Mouse (Mus musculus): ENCODE data around the gene Psmb5. TPM values are rescaled to one million over a fixed set of nuclear protein-coding genes. Genes with fewer than 3 reads are reported as not detected.
A peak's percentile ranks its signal among the peaks of the same experiment; 100 is the strongest.

The Psmb5 gene
- polyA plus RNA-seq, 2 experiments from 2014 or later: 154 to 163 TPM

DNA sequence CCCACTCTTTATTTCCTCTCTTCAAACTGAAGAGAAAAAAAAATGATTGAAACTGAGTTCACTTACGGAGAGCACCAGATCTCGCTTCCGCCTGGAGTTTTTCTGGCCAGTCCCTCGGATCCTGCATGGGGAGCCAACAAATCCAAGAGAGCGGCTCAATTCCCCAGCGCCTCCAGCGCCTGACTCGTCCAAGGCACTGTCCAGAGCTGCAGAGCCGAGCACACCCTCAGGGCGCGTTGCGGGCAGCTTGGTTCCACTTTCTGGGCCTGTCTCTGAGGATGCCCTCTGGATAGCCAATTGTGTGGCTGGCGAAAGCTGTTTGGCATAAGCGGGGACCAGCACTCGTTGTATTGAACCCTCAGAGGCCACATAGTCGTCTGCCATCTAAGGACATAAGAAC, 26.8 kb downstream of the Psmb5 start:
- ATAC-seq: no peak

DNA sequence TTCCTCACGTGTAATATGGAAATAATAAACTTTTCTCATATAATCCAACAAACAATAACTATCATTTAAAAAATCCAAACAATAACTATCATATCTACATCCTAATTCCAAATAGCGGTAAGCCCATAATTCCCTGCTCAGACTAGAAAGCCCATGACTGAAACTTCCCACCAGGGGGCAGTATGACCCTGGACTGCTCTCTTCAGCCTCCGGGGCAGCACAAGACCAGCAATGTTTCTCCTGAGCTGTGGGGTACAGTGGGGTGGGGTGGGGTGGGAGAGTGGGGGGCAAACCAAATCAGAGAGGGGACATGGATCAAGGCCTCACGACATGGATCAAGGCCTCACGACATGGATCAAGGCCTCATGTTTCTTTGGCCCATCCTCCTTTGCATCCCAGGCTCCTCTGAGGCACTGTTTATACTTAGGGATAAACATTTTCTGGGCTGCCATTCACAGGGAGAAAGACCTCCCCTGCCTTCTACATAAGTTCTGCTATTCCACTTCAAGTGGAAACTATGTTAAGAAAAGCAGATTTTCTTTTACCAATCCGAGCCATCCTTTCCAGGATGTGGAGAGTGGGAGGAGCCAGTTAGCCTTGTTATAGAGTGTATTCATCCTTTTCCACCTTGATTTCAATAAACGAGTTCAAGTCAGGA, 34.0 kb downstream of the Psmb5 start:
- peak; percentile 49 for ATAC-seq

DNA sequence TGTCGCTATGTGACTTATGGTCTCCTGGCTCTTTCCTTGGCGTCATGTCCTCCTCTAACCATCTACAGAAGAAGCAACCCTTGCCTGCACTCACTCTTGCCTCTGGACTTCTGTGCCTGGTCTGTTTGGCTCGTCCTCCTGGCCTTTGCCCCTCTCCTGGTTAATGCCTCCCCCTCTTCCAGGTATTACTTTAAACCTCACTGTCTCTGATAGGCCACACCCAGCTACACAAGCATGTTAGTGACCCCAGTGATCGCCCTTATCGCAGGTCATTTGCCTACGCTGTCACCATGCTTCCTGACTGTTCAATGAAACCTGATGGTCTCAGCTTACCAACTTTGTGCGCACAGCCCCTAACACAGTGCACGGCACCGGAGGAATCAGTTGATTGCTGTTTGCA, 35.3 kb downstream of the Psmb5 start:
- ATAC-seq: no peak

DNA sequence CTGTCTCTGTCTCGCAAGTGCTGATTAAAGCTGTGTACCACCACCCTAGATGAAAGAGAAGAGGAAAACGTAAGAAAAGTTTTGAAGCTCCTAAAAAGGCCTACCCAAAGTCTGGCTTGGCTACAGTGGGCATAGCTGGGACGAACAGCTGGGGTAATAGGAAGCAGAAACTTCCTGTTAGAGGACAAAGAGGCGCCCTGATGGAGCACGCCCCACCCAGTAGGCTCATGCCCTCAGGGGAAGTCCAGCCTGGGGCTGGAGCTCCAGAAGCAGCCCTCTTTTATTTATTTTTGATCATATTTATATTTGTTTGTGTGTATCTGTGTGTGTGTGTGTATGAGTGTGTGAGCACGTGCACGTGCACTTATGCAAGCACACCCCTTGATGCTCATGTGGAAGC, 38.2 kb downstream of the Psmb5 start:
- no peak for ATAC-seq

DNA sequence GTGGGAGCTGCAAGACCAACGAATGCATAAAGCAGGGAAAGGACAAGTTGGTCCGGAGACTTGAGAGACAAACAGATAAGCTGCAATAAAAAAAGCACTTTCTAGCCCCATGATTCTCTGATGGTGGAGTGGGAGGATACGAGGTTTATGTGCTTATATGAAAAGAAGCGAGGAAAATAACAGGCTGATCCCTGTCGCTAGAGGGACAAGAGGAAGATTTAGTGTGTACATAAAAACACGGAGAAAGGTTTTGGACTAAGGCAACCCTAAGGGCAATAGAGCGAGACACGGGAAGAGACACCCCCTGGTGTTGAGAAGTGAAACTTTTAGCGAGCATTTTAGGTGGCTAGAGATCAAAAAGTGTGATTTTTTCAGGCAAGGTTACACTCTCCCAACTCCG, 39.8 kb downstream of the Psmb5 start:
- peak; percentile 76 for ATAC-seq

DNA sequence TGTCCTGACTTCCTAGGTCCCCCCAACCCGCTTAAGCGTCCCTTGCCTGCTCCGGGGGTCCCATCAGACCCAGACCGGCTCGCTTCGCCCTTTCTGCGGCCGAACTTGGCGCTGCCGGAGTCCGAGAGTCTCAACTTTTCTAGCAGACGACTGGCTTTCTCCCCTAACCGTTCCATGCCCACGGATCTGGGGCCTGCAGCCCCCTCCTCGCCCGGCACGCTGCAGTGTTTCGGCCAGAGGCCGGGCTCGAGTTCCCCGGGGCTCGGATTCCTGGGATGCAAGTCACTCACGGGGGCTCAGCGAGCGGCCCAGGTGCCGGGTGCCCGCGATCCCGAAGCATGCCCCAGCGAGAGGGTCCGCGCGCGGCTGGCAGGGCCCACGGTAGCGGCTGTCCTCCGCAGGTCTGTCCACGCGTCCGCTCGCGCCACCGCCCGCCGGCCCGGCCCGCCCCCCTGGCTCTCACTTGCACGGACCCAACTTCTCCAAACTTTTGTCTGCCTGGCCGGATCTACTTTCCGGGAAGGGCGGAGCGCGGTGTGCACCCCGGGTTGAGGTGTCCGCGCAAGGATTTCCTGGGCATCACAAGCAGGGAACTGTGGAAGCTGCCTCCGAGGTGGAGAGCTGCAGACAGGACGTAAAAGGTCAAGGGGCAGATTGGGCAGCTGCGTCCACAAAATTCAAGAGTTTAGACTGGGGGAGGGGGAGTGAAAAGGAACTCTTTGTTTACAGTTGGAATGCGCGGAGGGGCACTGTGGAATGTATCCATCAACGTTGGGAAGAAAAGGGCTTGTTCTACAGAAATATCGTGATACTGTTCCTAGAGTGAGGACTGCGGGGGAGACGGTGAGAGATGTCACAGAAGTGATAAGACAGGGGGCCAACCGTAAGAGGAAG, 40.5 kb downstream of the Psmb5 start, which contains the start of gene Ajuba:
Ajuba (minus strand) TSS at position 470 of the 894 bp plus-strand sequence.
- ATAC-seq: peak; percentile 24

DNA sequence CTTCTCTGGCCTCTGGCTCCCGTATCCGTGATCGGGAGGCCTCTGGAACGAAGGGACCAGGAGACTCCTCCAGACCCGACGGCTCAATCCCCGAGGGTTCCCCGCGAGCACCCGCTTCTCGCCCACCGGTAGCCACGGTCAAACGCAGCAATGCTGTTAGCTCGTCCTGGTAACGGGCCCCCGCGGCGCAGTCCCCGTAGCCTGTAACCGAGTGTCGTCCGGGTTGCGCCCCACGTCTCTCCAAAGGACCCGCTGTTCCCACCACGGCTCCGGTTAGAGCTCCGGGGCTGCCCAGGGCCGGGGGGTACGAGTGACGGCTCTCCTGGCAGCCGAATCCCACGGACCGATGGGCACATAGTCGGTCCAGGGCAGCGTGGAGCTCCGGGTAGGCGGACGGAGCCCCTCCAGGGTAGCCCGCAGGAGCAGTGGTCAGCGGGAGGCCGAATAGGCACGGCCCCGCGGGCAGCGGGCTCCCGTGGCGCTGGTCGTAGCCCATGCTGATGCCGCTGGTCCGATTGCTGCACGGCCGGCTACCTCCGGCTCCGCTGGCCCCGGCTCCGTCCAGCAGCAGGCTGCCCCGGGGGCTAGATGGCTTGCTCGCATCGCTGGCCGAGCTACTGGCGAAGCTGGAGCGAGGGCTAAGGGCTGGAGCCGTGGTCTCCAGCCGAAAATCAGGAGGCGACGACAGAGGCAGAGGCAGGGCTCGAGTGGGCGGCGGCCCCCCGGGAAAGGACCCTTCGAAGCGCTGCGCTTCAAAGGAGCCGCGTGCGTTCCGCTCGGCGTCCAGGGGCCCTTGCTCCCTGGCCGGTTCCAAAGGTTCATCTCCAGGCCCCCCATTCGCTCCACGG, 41.4 kb downstream of the Psmb5 start:
- ATAC-seq: no peak

DNA sequence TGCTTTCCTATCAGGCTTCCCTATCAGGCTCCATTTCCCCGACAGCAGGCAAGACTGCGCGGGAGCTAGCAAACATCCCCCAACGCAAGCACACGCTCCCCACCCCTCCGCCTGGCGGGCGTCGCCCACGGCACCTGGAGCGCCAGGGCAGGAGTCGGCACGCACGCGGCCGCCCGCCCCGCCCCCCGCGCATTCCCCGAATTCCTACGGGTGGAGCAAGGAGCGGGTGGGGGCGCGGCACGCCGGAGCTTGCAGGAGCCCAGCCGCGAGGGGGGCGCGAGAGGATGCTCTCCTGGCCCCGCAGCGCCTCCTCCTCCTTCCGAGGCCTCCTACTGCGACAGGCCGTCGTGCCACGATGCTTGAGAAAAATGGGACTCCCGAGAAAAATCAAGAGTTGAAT, 42.2 kb downstream of the Psmb5 start:
- no peak for ATAC-seq

DNA sequence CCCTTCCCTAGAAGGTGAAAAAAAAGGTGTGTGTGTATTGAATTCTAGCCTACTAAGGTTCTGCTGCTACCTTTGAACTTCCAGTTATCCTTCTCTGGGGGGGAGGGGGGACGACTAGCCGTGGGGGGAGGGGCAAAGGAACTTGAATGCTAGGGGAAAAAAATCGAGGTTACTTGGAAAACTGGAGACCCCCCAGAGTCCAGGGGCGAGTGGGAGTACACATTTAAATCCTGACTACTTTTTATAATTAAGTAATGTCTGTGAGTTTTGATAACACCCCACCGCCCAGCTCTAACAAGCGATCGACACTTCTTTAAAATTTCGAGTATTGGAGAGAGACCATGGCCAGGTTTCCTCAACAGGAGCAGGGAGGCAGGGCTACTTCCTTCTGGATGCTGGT, 42.8 kb downstream of the Psmb5 start:
- no peak for ATAC-seq

DNA sequence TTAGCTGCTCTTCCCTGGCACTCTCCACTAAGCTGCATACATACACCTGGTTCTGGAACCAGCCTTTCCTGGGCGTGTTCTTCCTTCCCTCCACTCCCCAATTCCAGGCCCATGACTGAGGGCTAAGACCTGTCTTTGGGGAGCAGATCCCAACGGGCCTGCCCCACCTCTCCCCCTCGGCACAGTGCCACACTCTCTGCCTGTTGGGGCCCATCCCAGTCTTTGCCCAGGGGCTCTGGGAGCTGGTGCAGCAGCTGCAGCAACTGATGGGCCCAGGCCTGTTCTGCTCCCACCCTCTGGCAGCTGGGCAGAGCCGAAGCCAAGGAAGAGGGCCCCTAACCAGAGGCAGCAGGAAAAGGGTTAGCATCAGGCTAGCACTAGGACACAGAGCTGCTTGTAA, 43.6 kb downstream of the Psmb5 start:
- no peak for ATAC-seq

DNA sequence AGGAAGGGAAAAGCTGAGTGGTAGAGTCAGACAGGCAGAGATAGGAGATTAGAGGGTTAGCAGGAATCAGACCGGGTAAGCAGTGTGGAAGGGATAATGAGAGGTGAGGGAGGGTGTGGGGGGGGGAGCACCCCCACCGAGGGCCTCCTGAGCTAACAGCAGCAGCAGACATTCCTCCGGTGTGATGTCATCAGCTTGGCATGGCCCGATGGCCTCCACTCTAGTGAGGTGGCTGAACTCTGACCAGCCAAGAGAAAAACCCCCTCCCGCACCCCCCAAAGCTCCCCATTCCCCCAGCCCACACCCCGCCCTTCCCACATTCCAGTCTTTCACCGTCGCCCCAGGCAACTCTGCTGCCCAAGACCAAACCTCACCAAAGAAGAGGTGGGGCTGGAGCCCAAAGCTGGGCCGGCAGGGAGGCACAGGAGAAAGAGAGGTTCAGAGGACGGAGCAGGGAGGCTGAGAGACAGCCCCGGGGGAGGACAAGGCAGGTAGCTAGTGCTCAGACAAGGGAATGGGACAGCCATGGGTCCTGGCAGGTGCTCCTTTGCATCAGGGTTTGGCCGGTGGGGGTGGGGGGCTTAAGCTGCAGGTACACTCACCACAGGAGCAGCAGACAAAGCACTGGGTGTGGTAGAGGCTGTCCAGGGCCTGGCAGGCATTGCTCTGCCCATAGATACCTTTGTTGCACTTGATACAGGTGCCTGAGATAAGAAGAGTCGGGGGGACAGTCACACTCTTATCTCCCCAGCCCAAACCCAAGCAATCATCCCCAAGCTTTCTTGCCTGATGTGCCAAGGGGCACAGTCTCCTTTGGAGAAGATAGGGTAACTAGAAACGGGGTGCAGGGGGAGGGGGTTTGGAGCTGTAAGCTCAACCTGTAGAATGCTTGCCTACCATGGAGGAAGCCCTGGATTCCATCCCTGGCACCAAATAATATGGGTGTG, 44.8 kb downstream of the Psmb5 start:
- ATAC-seq: no peak

DNA sequence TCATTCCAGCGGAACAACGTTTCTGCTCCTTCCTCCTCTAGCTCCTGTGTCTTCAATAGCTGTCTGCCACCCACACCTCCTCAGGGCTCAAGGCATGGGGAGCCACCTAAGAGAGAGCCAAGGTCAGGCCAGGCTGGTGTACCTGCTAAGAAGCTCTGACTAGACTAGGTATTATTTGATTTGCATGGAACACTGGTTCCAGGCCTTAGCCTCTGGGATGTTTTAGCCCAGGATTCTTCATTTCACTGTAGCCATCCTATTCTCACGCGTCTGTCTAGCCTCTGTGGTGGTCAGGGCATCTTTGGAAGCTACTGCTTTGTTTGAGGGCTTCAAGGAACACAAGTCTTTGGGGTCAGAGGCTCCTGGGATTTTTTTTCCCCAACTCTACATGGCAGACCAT, 45.7 kb downstream of the Psmb5 start:
- ATAC-seq: no peak

DNA sequence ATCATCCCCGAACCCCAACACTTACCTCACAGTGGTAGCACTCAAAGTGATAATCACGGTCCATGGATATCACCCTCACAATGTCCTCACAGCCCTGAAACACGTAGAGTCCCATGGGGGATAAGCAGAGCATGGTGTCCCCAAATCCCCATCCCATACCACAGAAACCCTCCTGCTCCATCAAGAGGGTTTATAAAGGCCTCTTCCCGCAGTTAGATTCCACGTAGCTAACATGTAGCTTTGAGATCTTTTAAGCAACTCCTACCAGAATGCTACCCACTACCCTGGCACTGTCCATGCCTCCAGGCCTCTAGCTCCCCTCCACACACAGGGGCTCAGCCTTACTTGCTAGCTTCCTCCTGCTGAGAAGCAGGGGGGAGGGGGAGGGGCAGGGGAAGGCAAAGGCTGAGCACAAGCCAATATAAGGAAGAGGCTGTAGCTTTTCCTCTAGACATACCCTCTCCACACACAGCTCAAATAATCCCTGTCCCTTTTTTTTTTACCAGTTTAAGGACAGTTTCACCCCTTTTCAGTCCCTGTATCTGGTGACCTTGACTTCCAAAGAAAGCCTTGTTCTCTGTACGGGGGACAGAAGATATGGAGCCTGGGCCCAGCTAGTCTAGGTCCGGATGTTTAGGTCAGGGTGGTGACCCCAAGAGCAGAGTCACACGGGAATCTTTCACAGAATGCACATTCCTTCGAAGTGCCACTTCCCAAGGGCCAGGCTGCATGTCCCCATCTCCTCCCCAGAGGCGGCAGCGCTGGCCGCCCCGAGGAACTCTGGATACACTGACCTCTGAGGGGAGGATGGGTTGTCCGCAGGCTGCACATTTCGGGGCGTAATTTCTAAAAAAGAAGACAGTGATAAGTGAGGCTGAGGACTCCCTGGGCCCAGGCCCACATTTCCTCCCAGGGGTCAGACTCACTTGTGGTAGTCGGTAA, 48.1 kb downstream of the Psmb5 start:
- ATAC-seq: no peak

DNA sequence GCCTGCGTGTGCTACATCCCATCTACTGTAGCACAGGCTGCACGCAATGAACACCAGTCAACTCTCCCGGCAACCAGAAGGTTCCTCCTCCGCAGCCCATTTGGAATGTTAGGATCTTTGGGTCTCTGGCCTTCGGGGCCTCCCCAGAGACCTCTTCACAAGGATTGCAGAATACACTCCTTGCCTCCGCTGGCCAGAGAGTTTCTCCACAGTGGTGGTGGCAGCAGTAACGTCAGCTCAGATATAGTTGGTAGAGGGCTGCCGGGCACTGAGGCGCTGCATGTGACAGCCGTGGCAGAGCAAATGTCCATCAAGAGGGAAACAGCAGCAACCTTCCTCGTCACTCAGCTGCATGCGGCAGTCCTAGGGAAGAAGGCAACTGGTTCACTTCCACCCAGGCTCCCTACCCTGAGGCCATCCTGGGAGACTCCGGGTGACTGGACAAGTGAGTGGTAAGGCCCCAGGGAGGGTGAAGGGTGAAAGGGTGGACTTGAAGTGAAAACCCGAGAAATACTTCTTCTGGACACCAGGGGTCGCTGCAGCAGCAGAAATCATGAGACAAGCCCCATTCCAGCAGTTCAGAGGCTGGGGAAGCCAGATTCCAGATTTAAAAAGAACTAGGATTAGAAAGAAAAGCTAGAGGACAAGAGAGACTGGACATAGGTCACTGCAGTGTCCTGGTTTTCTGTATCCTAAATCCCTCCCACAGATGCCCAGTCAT, 49.0 kb downstream of the Psmb5 start:
- peak; percentile 58 for ATAC-seq

Other genes starting within 250 kb of the Psmb5 start
- gene Slc7a7, start 200.2 kb downstream of the Psmb5 start, polyA plus RNA-seq (2017; shearing (Covaris generic)): 1 to 10 TPM; 1.2 to 1.3 TPM
- gene Mrpl52, start 191.1 kb downstream of the Psmb5 start, polyA plus RNA-seq (2017; shearing (Covaris generic)): 100 to 1,000 TPM; 216 to 249 TPM
- gene Mmp14, start 186.4 kb downstream of the Psmb5 start, polyA plus RNA-seq (2017; shearing (Covaris generic)): not detected
- gene Lrp10, start 153.9 kb downstream of the Psmb5 start, polyA plus RNA-seq (2017; shearing (Covaris generic)): 10 to 100 TPM; 59.9 to 60.2 TPM
- 1 to 10 TPM in 1 of 2 experiments, under 1 TPM in 1; 0.54 to 1.1 TPM for gene Rem2, start 141.9 kb downstream of the Psmb5 start, polyA plus RNA-seq (2017; shearing (Covaris generic))
- gene Prmt5, start 100.5 kb downstream of the Psmb5 start, polyA plus RNA-seq (2017; shearing (Covaris generic)): 10 to 100 TPM; 44.9 to 54.8 TPM
- 10 to 100 TPM; 21.0 to 28.8 TPM for gene Haus4, start 63.4 kb downstream of the Psmb5 start, polyA plus RNA-seq (2017; shearing (Covaris generic))
- not detected for gene Ajuba, start 40.5 kb downstream of the Psmb5 start, polyA plus RNA-seq (2017; shearing (Covaris generic))
- 1 to 10 TPM; 3.7 to 6.9 TPM for gene 4931414P19Rik, start 12.0 kb downstream of the Psmb5 start, polyA plus RNA-seq (2017; shearing (Covaris generic))
- not detected for gene Psmb11, start 3.4 kb upstream of the Psmb5 start, polyA plus RNA-seq (2017; shearing (Covaris generic))
- gene Gm17606, start 22.9 kb upstream of the Psmb5 start, polyA plus RNA-seq (2017; shearing (Covaris generic)): not detected
- gene Cdh24, start 23.3 kb upstream of the Psmb5 start, polyA plus RNA-seq (2017; shearing (Covaris generic)): under 1 TPM; 0.15 to 0.16 TPM
- gene 1700123O20Rik, start 68.2 kb upstream of the Psmb5 start, polyA plus RNA-seq (2017; shearing (Covaris generic)): 100 to 1,000 TPM in 1 of 2 experiments, 10 to 100 TPM in 1; 98.9 to 105 TPM
- gene Acin1, start 68.9 kb upstream of the Psmb5 start, polyA plus RNA-seq (2017; shearing (Covaris generic)): 100 to 1,000 TPM; 151 to 179 TPM
- not detected for gene Gm29776, start 80.8 kb upstream of the Psmb5 start, polyA plus RNA-seq (2017; shearing (Covaris generic))
- gene Cebpe, start 94.2 kb upstream of the Psmb5 start, polyA plus RNA-seq (2017; shearing (Covaris generic)): not detected
- gene Slc7a8, start 163.9 kb upstream of the Psmb5 start, polyA plus RNA-seq (2017; shearing (Covaris generic)): under 1 TPM in 1 of 2 experiments, not detected in 1; 0.14 TPM
- not detected for gene Rnf212b, start 196.1 kb upstream of the Psmb5 start, polyA plus RNA-seq (2017; shearing (Covaris generic))